Mouse (Mus musculus) hindbrain, embryonic 12.5 days (tissue): Measurements from ENCODE around the gene Olfr1358. TPM values are rescaled to one million over a fixed set of nuclear protein-coding genes. Genes with fewer than 3 reads are reported as not detected.

Source experiments
- microRNA-seq: library from miRNA; unstranded; fragments of <30 nt; microRNA quantifications from one replicate; pipeline ENCODE4, GENCODE M21; 2017
- polyA plus RNA-seq: library from polyadenylated mRNA; unstranded; fragments of >200 nt; fragmentation: Nextera tagmentation; extraction: Ambion mirVana; gene quantifications from 2 replicates; pipeline ENCODE4 v1.2.1, GENCODE M21; 2016

Gene Olfr1358
- polyA plus RNA-seq, 1 experiment from 2014 or later: not detected

Small RNAs within 50 kb of the gene (microRNA-seq; reads per million reads assigned to microRNA genes)
- gene Gm27541: not detected

Other genes with a start within 250 kb of the Olfr1358 start
- gene Agpat3, start 164.9 kb upstream of the Olfr1358 start, polyA plus RNA-seq: 59.2 and 59.7 TPM in 2 replicates
- gene Rrp1, start 104.4 kb upstream of the Olfr1358 start, polyA plus RNA-seq: 339 and 343 TPM in 2 replicates
- 127 and 138 TPM in 2 replicates for gene Cstb, start 91.8 kb upstream of the Olfr1358 start, polyA plus RNA-seq
- 12.2 and 13.0 TPM in 2 replicates for gene Pdxk, start 52.5 kb upstream of the Olfr1358 start, polyA plus RNA-seq
- 45.0 and 51.6 TPM in 2 replicates for gene Ilvbl, start 56.9 kb downstream of the Olfr1358 start, polyA plus RNA-seq
- gene Syde1, start 74.5 kb downstream of the Olfr1358 start, polyA plus RNA-seq: 9.2 and 10.8 TPM in 2 replicates
- not detected in 2 replicates for gene Olfr1357, start 100.6 kb downstream of the Olfr1358 start, polyA plus RNA-seq
- gene Casp14, start 200.9 kb downstream of the Olfr1358 start, polyA plus RNA-seq: 0.13 TPM in 1 of 2 replicates, not detected in the other
- 0.17 and 0.31 TPM in 2 replicates for gene Ccdc105, start 235.6 kb downstream of the Olfr1358 start, polyA plus RNA-seq